ENCODE assay signal across 31 mouse cellular contexts in genomic region chrX:73441428-73441827, GRCm38 (mm10). TPM values are rescaled to one million over a fixed set of nuclear protein-coding genes. Genes with fewer than 3 reads are reported as not detected.
"Had no signal": no experiment of that assay in that cellular context is flagged by ENCODE, and none has a peak within 500 bp of the region (broad histone marks: within the 10 kb centered on the region; RNA-seq: fewer than 3 reads in every experiment).

No protein-coding gene starts in this region.

- DNase-seq: kidney, adult 18-20 months; kidney, adult 9 months; kidney, postnatal 10 days; kidney, postnatal 36 days; liver; lung, adult 18-20 months; lung, postnatal 10 days; lung, postnatal 36 days; right cerebral cortex, adult 18-20 months; right cerebral cortex, postnatal 14 days; right cerebral cortex, postnatal 4 days; thymus, postnatal 36 days had no signal

- H3K27ac ChIP-seq: limb, embryonic 10.5 days; limb, embryonic 13.5 days; liver, embryonic 12.5 days; liver, embryonic 15.5 days; lung, embryonic 15.5 days; midbrain, embryonic 10.5 days; midbrain, embryonic 13.5 days; stomach, postnatal 0 days had no signal

- H3K36me3 ChIP-seq: lung, embryonic 15.5 days had no signal

- ATAC-seq: liver, embryonic 12.5 days; midbrain, embryonic 13.5 days; midbrain, embryonic 16.5 days had no signal

- H3K9me3 ChIP-seq: limb, embryonic 10.5 days; limb, embryonic 13.5 days; liver, embryonic 12.5 days; liver, embryonic 15.5 days; lung, embryonic 15.5 days; megakaryocyte, embryonic 14.5 days; midbrain, embryonic 10.5 days; midbrain, embryonic 13.5 days had no signal

- H3K9ac ChIP-seq: limb, embryonic 13.5 days; liver, embryonic 12.5 days; liver, embryonic 15.5 days; lung, embryonic 15.5 days; midbrain, embryonic 13.5 days had no signal

- H3K27me3 ChIP-seq: liver, embryonic 12.5 days; liver, embryonic 15.5 days; lung, embryonic 15.5 days; midbrain, embryonic 13.5 days had no signal

- H3K4me2 ChIP-seq: limb, embryonic 13.5 days; liver, embryonic 12.5 days; liver, embryonic 15.5 days; lung, embryonic 15.5 days; midbrain, embryonic 13.5 days had no signal

- H3K4me3 ChIP-seq: limb, embryonic 10.5 days; limb, embryonic 13.5 days; liver, embryonic 12.5 days; liver, embryonic 15.5 days; lung, embryonic 15.5 days; megakaryocyte, embryonic 14.5 days; midbrain, embryonic 10.5 days; midbrain, embryonic 13.5 days had no signal

- H3K4me1 ChIP-seq: limb, embryonic 10.5 days; limb, embryonic 13.5 days; liver, embryonic 12.5 days; liver, embryonic 15.5 days; lung, embryonic 15.5 days; midbrain, embryonic 10.5 days; midbrain, embryonic 13.5 days had no signal

RNA-seq across cellular contexts. Expression of gene Trex2, which starts 6.3 kb away (rescaled TPM):
- total RNA-seq: layer of hippocampus, adult 8-10 months; layer of hippocampus, postnatal 14 days; left cerebral cortex, adult 18-20 months; left cerebral cortex, postnatal 25 days; monocyte, adult 5-6 weeks had no signal
- polyA plus RNA-seq: limb, embryonic 10.5 days; limb, embryonic 13.5 days; liver, embryonic 12.5 days; liver, embryonic 15.5 days; lung, embryonic 15.5 days; midbrain, embryonic 10.5 days; midbrain, embryonic 13.5 days; midbrain, embryonic 16.5 days; neural tube, embryonic 11.5 days; neural tube, embryonic 14.5 days; stomach, embryonic 14.5 days had no signal

RNA-seq across cellular contexts. Expression of gene Zfp92, which starts 30.5 kb away (rescaled TPM):
- total RNA-seq: monocyte, adult 5-6 weeks had no signal
- polyA plus RNA-seq: liver, embryonic 12.5 days; liver, embryonic 15.5 days; neural tube, embryonic 11.5 days; thymus, postnatal 0 days had no signal

RNA-seq across cellular contexts. Expression of gene Bgn, which starts 42.0 kb away (rescaled TPM):
- total RNA-seq: monocyte, adult 5-6 weeks had no signal

RNA-seq across cellular contexts. Expression of gene Gm18336, which starts 42.9 kb away (rescaled TPM):
- total RNA-seq: layer of hippocampus, adult 8-10 months; layer of hippocampus, postnatal 14 days; left cerebral cortex, adult 18-20 months; monocyte, adult 5-6 weeks had no signal
- polyA plus RNA-seq: limb, embryonic 10.5 days; limb, embryonic 13.5 days; liver, embryonic 12.5 days; liver, embryonic 15.5 days; lung, embryonic 15.5 days; midbrain, embryonic 10.5 days; midbrain, embryonic 13.5 days; neural tube, embryonic 11.5 days; neural tube, embryonic 14.5 days; stomach, embryonic 14.5 days; stomach, postnatal 0 days; thymus, postnatal 0 days had no signal
